Mouse (Mus musculus): ENCODE measurements around the gene Unc50. TPM values are rescaled to one million over a fixed set of nuclear protein-coding genes. Genes with fewer than 3 reads are reported as not detected.
A peak's percentile ranks its signal among the peaks of the same experiment; 100 is the strongest.

Unc50 gene
- polyA plus RNA-seq, 1 experiment from 2014 or later = 91.0 TPM

- H3K9ac ChIP-seq (ENCODE audit: low read length) = peak overlapping the region; percentile 41; the same call in 1 of the 2 replicates
- peaks cover 18 to 25% of the 10 kb centered on the region in 2 experiments for H3K4me1 ChIP-seq (ENCODE audit: control insufficient read depth in 2 of 2, insufficient read depth in 2 of 2, low read length in 2 of 2)
- peak overlapping the region; percentile 27 for H3K4me2 ChIP-seq (ENCODE audit: low read length)
- no peaks in the 10 kb centered on the region for H3K27me3 ChIP-seq (ENCODE audit: control insufficient read depth, insufficient read depth, low read length)
- H3K27ac ChIP-seq (replicated peaks in 1 of 2; ENCODE audit: control insufficient read depth in 1 of 2, insufficient read depth in 1 of 2, low read depth in 2 of 2, low read length in 2 of 2) = peak overlapping the region; percentile 80 to 82
- WGBS = 25% methylated on average over 8 of the region's 8 CpGs
- H3K9me3 ChIP-seq (ENCODE audit: control insufficient read depth, low read length) = no peaks in the 10 kb centered on the region
- 0 out of 2 replicates have a peak, but pooled peaks cover 10% of the 10 kb centered on the region for H3K36me3 ChIP-seq (ENCODE audit: control insufficient read depth, insufficient read depth, low read length)
- peak; percentile 29; the same call in 1 of the 2 replicates for ATAC-seq (ENCODE audit: insufficient number of reproducible peaks, insufficient read depth, low FRiP score, low read depth)
- no peak overlapping the region for H3K4me3 ChIP-seq (ENCODE audit: control insufficient read depth in 1 of 2, insufficient read depth in 1 of 2, low read depth in 1 of 2, low read length in 2 of 2)
Measured at GRCm38 (mm10) chr1:37399734-37400133, 30.2 kb upstream of the Unc50 start.

GRCm38 (mm10) chr1:37401687-37402086 is 28.3 kb upstream of the Unc50 start:
- no peak for ATAC-seq (ENCODE audit: insufficient number of reproducible peaks, insufficient read depth, low FRiP score, low read depth)
- Histone ChIP-seq H3K27me3 (ENCODE audit: control insufficient read depth, insufficient read depth, low read length) (no peaks in the 10 kb centered on the region), H3K36me3 (ENCODE audit: control insufficient read depth, insufficient read depth, low read length) (peaks cover 3% of the 10 kb centered on the region; the same call in 1 of the 2 replicates), H3K27ac (replicated peaks in 1 of 2; ENCODE audit: control insufficient read depth in 1 of 2, insufficient read depth in 1 of 2, low read depth in 2 of 2, low read length in 2 of 2) (no peak overlapping the region), H3K4me1 (ENCODE audit: control insufficient read depth in 2 of 2, insufficient read depth in 2 of 2, low read length in 2 of 2) (peaks cover 18 to 25% of the 10 kb centered on the region in 2 experiments), H3K9ac (ENCODE audit: low read length) (no peak overlapping the region), H3K4me2 (ENCODE audit: low read length) (no peak overlapping the region), H3K9me3 (ENCODE audit: control insufficient read depth, low read length) (no peaks in the 10 kb centered on the region), H3K4me3 (ENCODE audit: control insufficient read depth in 1 of 2, insufficient read depth in 1 of 2, low read depth in 1 of 2, low read length in 2 of 2) (no peak overlapping the region)
- WGBS = 51% methylated on average over 4 of the region's 4 CpGs

GRCm38 (mm10) chr1:37405137-37405536 is 24.8 kb upstream of the Unc50 start:
- Histone ChIP-seq H3K9me3 (ENCODE audit: control insufficient read depth, low read length) (no peaks in the 10 kb centered on the region), H3K9ac (ENCODE audit: low read length) (no peak overlapping the region), H3K27ac (replicated peaks in 1 of 2; ENCODE audit: control insufficient read depth in 1 of 2, insufficient read depth in 1 of 2, low read depth in 2 of 2, low read length in 2 of 2) (no peak overlapping the region), H3K27me3 (ENCODE audit: control insufficient read depth, insufficient read depth, low read length) (no peaks in the 10 kb centered on the region), H3K36me3 (ENCODE audit: control insufficient read depth, insufficient read depth, low read length) (peaks cover 3% of the 10 kb centered on the region; the same call in 1 of the 2 replicates), H3K4me3 (ENCODE audit: control insufficient read depth in 1 of 2, insufficient read depth in 1 of 2, low read depth in 1 of 2, low read length in 2 of 2) (no peak overlapping the region), H3K4me2 (ENCODE audit: low read length) (no peak overlapping the region), H3K4me1 (ENCODE audit: control insufficient read depth in 2 of 2, insufficient read depth in 2 of 2, low read length in 2 of 2) (peaks cover 2 to 7% of the 10 kb centered on the region in 2 experiments)
- ATAC-seq (ENCODE audit: insufficient number of reproducible peaks, insufficient read depth, low FRiP score, low read depth) = no peak
- 84% methylated on average over 2 of the region's 2 CpGs for WGBS

GRCm38 (mm10) chr1:37407228-37407627 is 22.7 kb upstream of the Unc50 start:
- Histone ChIP-seq H3K4me2 (ENCODE audit: low read length) (no peak overlapping the region), H3K9me3 (ENCODE audit: control insufficient read depth, low read length) (no peaks in the 10 kb centered on the region), H3K4me1 (ENCODE audit: control insufficient read depth in 2 of 2, insufficient read depth in 2 of 2, low read length in 2 of 2) (peaks cover 2 to 3% of the 10 kb centered on the region in 2 experiments; a peak in 2 of 4 replicates), H3K27ac (replicated peaks in 1 of 2; ENCODE audit: control insufficient read depth in 1 of 2, insufficient read depth in 1 of 2, low read depth in 2 of 2, low read length in 2 of 2) (no peak overlapping the region), H3K9ac (ENCODE audit: low read length) (no peak overlapping the region), H3K4me3 (ENCODE audit: control insufficient read depth in 1 of 2, insufficient read depth in 1 of 2, low read depth in 1 of 2, low read length in 2 of 2) (no peak overlapping the region), H3K36me3 (ENCODE audit: control insufficient read depth, insufficient read depth, low read length) (peaks cover 3% of the 10 kb centered on the region; the same call in 1 of the 2 replicates), H3K27me3 (ENCODE audit: control insufficient read depth, insufficient read depth, low read length) (no peaks in the 10 kb centered on the region)
- WGBS = 80% methylated on average over 8 of the region's 8 CpGs
- no peak for ATAC-seq (ENCODE audit: insufficient number of reproducible peaks, insufficient read depth, low FRiP score, low read depth)

DNA sequence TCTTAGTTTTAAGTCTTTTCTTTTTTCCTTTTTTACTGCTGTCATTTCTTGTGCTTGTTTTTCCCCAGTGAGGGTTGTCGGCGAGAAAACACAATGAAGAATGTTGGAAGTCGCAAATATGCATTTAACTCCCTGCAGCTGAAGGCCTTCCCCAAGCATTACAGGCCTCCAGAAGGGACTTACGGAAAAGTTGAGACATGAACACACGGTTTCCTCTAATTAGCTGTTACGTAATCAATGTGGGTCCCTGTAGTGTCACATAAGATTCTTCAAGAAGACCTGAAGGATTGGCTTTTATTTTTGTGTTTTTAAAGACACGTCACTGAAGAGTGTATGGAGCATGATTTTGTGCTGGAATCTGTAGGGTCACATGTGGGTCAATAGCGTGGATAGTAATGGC is 21.9 kb upstream of the Unc50 start:
- H3K4me2 ChIP-seq (ENCODE audit: low read length) = no peak overlapping the region
- no peak overlapping the region for H3K27ac ChIP-seq (replicated peaks in 1 of 2; ENCODE audit: control insufficient read depth in 1 of 2, insufficient read depth in 1 of 2, low read depth in 2 of 2, low read length in 2 of 2)
- H3K36me3 ChIP-seq (ENCODE audit: control insufficient read depth, insufficient read depth, low read length) = no peaks in the 10 kb centered on the region; the same call in 1 of the 2 replicates
- no peaks in the 10 kb centered on the region for H3K9me3 ChIP-seq (ENCODE audit: control insufficient read depth, low read length)
- no peak for ATAC-seq (ENCODE audit: insufficient number of reproducible peaks, insufficient read depth, low FRiP score, low read depth)
- H3K4me1 ChIP-seq (ENCODE audit: control insufficient read depth in 2 of 2, insufficient read depth in 2 of 2, low read length in 2 of 2) = peaks cover 2 to 3% of the 10 kb centered on the region in 2 experiments; a peak in 2 of 4 replicates
- no peaks in the 10 kb centered on the region for H3K27me3 ChIP-seq (ENCODE audit: control insufficient read depth, insufficient read depth, low read length)
- H3K4me3 ChIP-seq (ENCODE audit: control insufficient read depth in 1 of 2, insufficient read depth in 1 of 2, low read depth in 1 of 2, low read length in 2 of 2) = no peak overlapping the region
- no peak overlapping the region for H3K9ac ChIP-seq (ENCODE audit: low read length)
- WGBS = 81% methylated on average over 8 of the region's 8 CpGs

DNA sequence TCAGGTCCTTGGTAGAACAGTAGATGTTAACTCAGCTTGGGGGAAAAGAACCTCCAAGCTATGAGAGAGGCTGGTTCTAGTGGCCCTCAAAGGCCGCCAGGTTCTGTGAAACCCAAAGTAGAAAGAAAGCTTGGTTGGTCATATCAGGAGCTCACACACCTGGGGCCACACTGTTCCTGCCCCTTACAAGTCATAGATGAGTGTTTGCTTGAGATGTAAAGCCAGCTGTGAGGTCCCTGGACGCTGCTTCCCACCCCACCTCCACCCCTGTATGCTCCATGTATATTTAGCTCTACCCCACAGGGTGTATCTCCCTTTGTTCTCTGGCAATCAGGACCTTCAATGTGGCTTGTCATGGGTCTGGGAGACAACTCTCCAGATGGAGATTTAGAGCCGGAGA is 21.3 kb upstream of the Unc50 start:
- no peaks in the 10 kb centered on the region for H3K27me3 ChIP-seq (ENCODE audit: control insufficient read depth, insufficient read depth, low read length)
- no peak overlapping the region for H3K4me3 ChIP-seq (ENCODE audit: control insufficient read depth in 1 of 2, insufficient read depth in 1 of 2, low read depth in 1 of 2, low read length in 2 of 2)
- H3K27ac ChIP-seq (replicated peaks in 1 of 2; ENCODE audit: control insufficient read depth in 1 of 2, insufficient read depth in 1 of 2, low read depth in 2 of 2, low read length in 2 of 2) = no peak overlapping the region
- H3K9me3 ChIP-seq (ENCODE audit: control insufficient read depth, low read length) = no peaks in the 10 kb centered on the region
- H3K4me2 ChIP-seq (ENCODE audit: low read length) = no peak overlapping the region
- H3K36me3 ChIP-seq (ENCODE audit: control insufficient read depth, insufficient read depth, low read length) = no peaks in the 10 kb centered on the region; the same call in 1 of the 2 replicates
- ATAC-seq (ENCODE audit: insufficient number of reproducible peaks, insufficient read depth, low FRiP score, low read depth) = no peak
- H3K4me1 ChIP-seq (ENCODE audit: control insufficient read depth in 2 of 2, insufficient read depth in 2 of 2, low read length in 2 of 2) = peaks cover 2 to 3% of the 10 kb centered on the region in 2 experiments; a peak in 2 of 4 replicates
- no peak overlapping the region for H3K9ac ChIP-seq (ENCODE audit: low read length)
- WGBS = 74% methylated on average over 3 of the region's 3 CpGs

- Histone ChIP-seq H3K36me3 (ENCODE audit: control insufficient read depth, insufficient read depth, low read length) (no peaks in the 10 kb centered on the region; the same call in 1 of the 2 replicates), H3K27me3 (ENCODE audit: control insufficient read depth, insufficient read depth, low read length) (no peaks in the 10 kb centered on the region), H3K27ac (replicated peaks in 1 of 2; ENCODE audit: control insufficient read depth in 1 of 2, insufficient read depth in 1 of 2, low read depth in 2 of 2, low read length in 2 of 2) (no peak overlapping the region), H3K4me2 (ENCODE audit: low read length) (no peak overlapping the region), H3K4me1 (ENCODE audit: control insufficient read depth in 2 of 2, insufficient read depth in 2 of 2, low read length in 2 of 2) (peaks cover 2 to 3% of the 10 kb centered on the region in 2 experiments; a peak in 2 of 4 replicates), H3K4me3 (ENCODE audit: control insufficient read depth in 1 of 2, insufficient read depth in 1 of 2, low read depth in 1 of 2, low read length in 2 of 2) (no peak overlapping the region), H3K9ac (ENCODE audit: low read length) (no peak overlapping the region), H3K9me3 (ENCODE audit: control insufficient read depth, low read length) (no peaks in the 10 kb centered on the region)
- no peak for ATAC-seq (ENCODE audit: insufficient number of reproducible peaks, insufficient read depth, low FRiP score, low read depth)
Measured at GRCm38 (mm10) chr1:37409647-37410046, 20.3 kb upstream of the Unc50 start.

- H3K9me3 ChIP-seq (ENCODE audit: control insufficient read depth, low read length) = no peaks in the 10 kb centered on the region
- H3K4me2 ChIP-seq (ENCODE audit: low read length) = no peak overlapping the region
- H3K36me3 ChIP-seq (ENCODE audit: control insufficient read depth, insufficient read depth, low read length) = peaks cover 34% of the 10 kb centered on the region
- no peak for ATAC-seq (ENCODE audit: insufficient number of reproducible peaks, insufficient read depth, low FRiP score, low read depth)
- H3K27ac ChIP-seq (replicated peaks in 1 of 2; ENCODE audit: control insufficient read depth in 1 of 2, insufficient read depth in 1 of 2, low read depth in 2 of 2, low read length in 2 of 2) = no peak overlapping the region
- WGBS = 89% methylated on average over 1 of the region's 1 CpGs
- H3K9ac ChIP-seq (ENCODE audit: low read length) = no peak overlapping the region
- H3K4me3 ChIP-seq (ENCODE audit: control insufficient read depth in 1 of 2, insufficient read depth in 1 of 2, low read depth in 1 of 2, low read length in 2 of 2) = no peak overlapping the region
- H3K27me3 ChIP-seq (ENCODE audit: control insufficient read depth, insufficient read depth, low read length) = no peaks in the 10 kb centered on the region
- H3K4me1 ChIP-seq (ENCODE audit: control insufficient read depth in 2 of 2, insufficient read depth in 2 of 2, low read length in 2 of 2) = no peaks in the 10 kb centered on the region
Measured at GRCm38 (mm10) chr1:37415394-37415793, 14.5 kb upstream of the Unc50 start.
